Mouse (Mus musculus): Measurements from ENCODE around the gene 4930402H24Rik. TPM values are rescaled to one million over a fixed set of nuclear protein-coding genes. Genes with fewer than 3 reads are reported as not detected.

Gene 4930402H24Rik
- polyA plus RNA-seq, 1 experiment from 2014 or later, result 26.6 TPM

- Histone ChIP-seq H3K36me3 (ENCODE audit: control insufficient read depth, insufficient read depth, low read length) (peaks cover 17% of the 10 kb centered on the region; the same call in 1 of the 2 replicates), H3K9ac (ENCODE audit: low read length) (no peak overlapping the region), H3K27me3 (ENCODE audit: control insufficient read depth, insufficient read depth, low read length) (no peaks in the 10 kb centered on the region), H3K9me3 (ENCODE audit: control insufficient read depth, low read length) (no peaks in the 10 kb centered on the region), H3K4me1 (ENCODE audit: control insufficient read depth, insufficient read depth, low read length) (no peaks in the 10 kb centered on the region), H3K4me3 (ENCODE audit: low read depth, low read length) (no peak overlapping the region), H3K27ac (replicated peaks; ENCODE audit: low read depth, low read length) (no peak overlapping the region), H3K4me2 (ENCODE audit: low read depth, severe bottlenecking) (no peak overlapping the region)
- ATAC-seq (ENCODE audit: insufficient number of reproducible peaks, low FRiP score, low TSS enrichment, low read depth), result no peak
- no peak for DNase-seq (ENCODE audit: low spot score)
- WGBS, result 94% methylated on average over 9 of the region's 9 CpGs
These were observed 249.7 kb downstream of the 4930402H24Rik start for GRCm38 (mm10) chr2:130656536-130656935.

Other genes starting within 250 kb of the 4930402H24Rik start
- gene Ddrgk1, start 241.7 kb downstream of the 4930402H24Rik start, polyA plus RNA-seq (2014; fragmentation: Nextera tagmentation; extraction: Ambion mirVana), result 50.7 and 52.5 TPM in 2 replicates
- 149 and 157 TPM in 2 replicates for gene Itpa, start 238.8 kb downstream of the 4930402H24Rik start, polyA plus RNA-seq (2014; fragmentation: Nextera tagmentation; extraction: Ambion mirVana)
- gene Slc4a11, start 208.9 kb downstream of the 4930402H24Rik start, polyA plus RNA-seq (2014; fragmentation: Nextera tagmentation; extraction: Ambion mirVana), result 0.57 and 1.1 TPM in 2 replicates
- gene Atrn, start 89 bp upstream of the 4930402H24Rik start, polyA plus RNA-seq (2014; fragmentation: Nextera tagmentation; extraction: Ambion mirVana), result 8.2 and 8.3 TPM in 2 replicates
- gene Gfra4, start 136.7 kb upstream of the 4930402H24Rik start, polyA plus RNA-seq (2014; fragmentation: Nextera tagmentation; extraction: Ambion mirVana), result 10.3 and 10.9 TPM in 2 replicates
- gene Adam33, start 157.4 kb upstream of the 4930402H24Rik start, polyA plus RNA-seq (2014; fragmentation: Nextera tagmentation; extraction: Ambion mirVana), result 0.47 and 0.72 TPM in 2 replicates
- 0.03 and 0.07 TPM in 2 replicates for gene Siglec1, start 180.4 kb upstream of the 4930402H24Rik start, polyA plus RNA-seq (2014; fragmentation: Nextera tagmentation; extraction: Ambion mirVana)
- gene Hspa12b, start 220.9 kb upstream of the 4930402H24Rik start, polyA plus RNA-seq (2014; fragmentation: Nextera tagmentation; extraction: Ambion mirVana), result 9.6 and 12.7 TPM in 2 replicates
- gene Gm11037, start 227.1 kb upstream of the 4930402H24Rik start, polyA plus RNA-seq (2014; fragmentation: Nextera tagmentation; extraction: Ambion mirVana), result not detected in 2 replicates

Data from limb, embryonic 11.5 days (tissue).